Mouse (Mus musculus) ES-E14 (cell line): ENCODE measurements around the gene Zbtb20. TPM values are rescaled to one million over a fixed set of nuclear protein-coding genes. Genes with fewer than 3 reads are reported as not detected.

Source experiments
- DNase-seq: peaks from one replicate; pipeline ENCODE4 v3.0.0-alpha.2; 2013; ENCODE audit warnings: low read depth, low spot score
- H3K27ac ChIP-seq: 2 replicates; pipeline ENCODE4 v1.5.1; 2012; ENCODE audit warnings: low read depth, mild to moderate bottlenecking, low read length, moderate library complexity, mixed read lengths; ENCODE audit not compliant: poor library complexity, insufficient read depth, severe bottlenecking
- H3K36me3 ChIP-seq: 2 replicates; pipeline ENCODE4 v1.6.1; 2012; ENCODE audit warnings: mild to moderate bottlenecking, low read length, moderate library complexity, mixed read lengths; ENCODE audit not compliant: control insufficient read depth, poor library complexity, insufficient read depth, severe bottlenecking
- H3K4me1 ChIP-seq, 2 experiments: fragments of 150-350 bp in 1 of 2; sonication (generic) in 1 of 2; 2 replicates each; pipeline ENCODE4 v1.6.1; 2012; ENCODE audit warnings: low read length in 2 of 2, mild to moderate bottlenecking in 1 of 2, mixed read lengths in 1 of 2; ENCODE audit not compliant: control insufficient read depth in 2 of 2, insufficient read depth in 2 of 2, poor library complexity in 1 of 2
- H3K4me3 ChIP-seq, 2 experiments: fragments of 150-350 bp in 1 of 2; sonication (generic) in 1 of 2; 2 replicates each; pipeline ENCODE4 v1.5.1; 2012; ENCODE audit warnings: low read length in 2 of 2, low read depth in 1 of 2, mild to moderate bottlenecking in 1 of 2, mixed read lengths in 1 of 2; ENCODE audit not compliant: insufficient read depth in 1 of 2, poor library complexity in 1 of 2, severe bottlenecking in 1 of 2
- H3K9ac ChIP-seq: 2 replicates; pipeline ENCODE4 v1.6.1; 2012; ENCODE audit warnings: low read depth, mild to moderate bottlenecking, low read length, mixed read lengths; ENCODE audit not compliant: poor library complexity, insufficient read depth, severe bottlenecking
- H3K9me3 ChIP-seq: fragments of 150-350 bp; sonication (generic); 2 replicates; pipeline ENCODE4 v1.6.1; 2012; ENCODE audit warnings: low read depth, mild to moderate bottlenecking, low read length; ENCODE audit not compliant: control insufficient read depth, insufficient read depth
- CHD2 ChIP-seq: IDR thresholded peaks from 2 replicates; pipeline ENCODE4 v1.6.1; 2014; ENCODE audit warnings: mild to moderate bottlenecking, low read depth, low read length, inconsistent platforms
- HCFC1 ChIP-seq: IDR thresholded peaks from 2 replicates; pipeline ENCODE4 v1.6.1; 2012; ENCODE audit warnings: low read length, inconsistent platforms, borderline replicate concordance; ENCODE audit not compliant: insufficient read depth
- MAFK ChIP-seq: IDR thresholded peaks from 2 replicates; pipeline ENCODE4 v1.6.1; 2014; ENCODE audit warnings: mild to moderate bottlenecking, low read depth, low read length, inconsistent platforms; ENCODE audit not compliant: insufficient read depth
- ZC3H11A ChIP-seq: IDR thresholded peaks from 2 replicates; pipeline ENCODE4 v1.6.1; 2012; ENCODE audit warnings: low read depth, mild to moderate bottlenecking, inconsistent platforms, low read length, borderline replicate concordance
- ZNF384 ChIP-seq: IDR thresholded peaks from 2 replicates; pipeline ENCODE4 v1.6.1; 2012; ENCODE audit warnings: low read depth, low read length, inconsistent platforms
- in situ Hi-C, 2 experiments: fragments of 600-800 bp; cut with MboI; formaldehyde crosslinking; loops; one replicate each; pipeline ENCODE4 v1.15.1; 2025; ENCODE audit warnings: low sequenced_read_pairs in 2 of 2, inconsistent platforms in 1 of 2; ENCODE audit not compliant: unreplicated experiment in 2 of 2
- total RNA-seq: library from RNA; depleted of rRNA; stranded (reverse); fragments of 300-350 nt; gene quantifications from 2 replicates; pipeline ENCODE4 v1.2.3, GENCODE M21; 2012

Zbtb20 gene
- total RNA-seq, 1 experiment: 4.0 TPM

- no peak for DNase-seq
- no peak overlapping the region for H3K27ac ChIP-seq
These were observed 580.9 kb downstream of the Zbtb20 start for GRCm38 (mm10) chr16:43456446-43457172.

DNA sequence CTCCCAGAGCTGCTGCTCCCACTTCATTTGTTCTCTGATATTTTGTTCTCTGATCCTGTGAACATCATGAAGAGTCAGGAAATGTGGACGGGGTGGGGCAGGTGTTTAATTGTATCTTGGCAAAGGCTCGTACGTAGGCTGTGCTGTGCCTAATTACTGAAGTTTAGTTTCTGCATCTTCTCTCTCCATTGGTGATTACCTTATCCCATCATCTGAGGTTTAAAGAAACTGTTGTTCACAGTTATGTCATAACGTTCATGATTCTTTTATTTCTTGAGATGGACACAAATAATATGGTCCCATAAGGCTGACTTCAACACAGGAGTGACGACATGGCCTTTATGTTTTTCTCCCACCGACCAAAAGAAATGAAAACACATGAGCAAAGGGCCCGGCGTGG lies 582.1 kb downstream of the Zbtb20 start:
- Histone ChIP-seq H3K36me3 (no peaks in the 10 kb centered on the region), H3K27ac (no peak overlapping the region), H3K4me3 (no peak overlapping the region), H3K9me3 (no peaks in the 10 kb centered on the region), H3K4me1 (no peaks in the 10 kb centered on the region), H3K9ac (no peak overlapping the region)
- DNase-seq: no peak
- no peak for TF ChIP-seq HCFC1
- no peak for TF ChIP-seq ZC3H11A
- TF ChIP-seq ZNF384: no peak
- TF ChIP-seq CHD2: no peak
- no peak for TF ChIP-seq MAFK
- in situ Hi-C loops: no loop called here

More at GRCm38 (mm10) chr16:43456446-43457172, 580.9 kb downstream of the Zbtb20 start:
- no peaks in the 10 kb centered on the region for H3K4me1 ChIP-seq
- in situ Hi-C loops: no loop called here
- no peaks in the 10 kb centered on the region for H3K36me3 ChIP-seq
- no peak overlapping the region for H3K9ac ChIP-seq
- H3K9me3 ChIP-seq: no peaks in the 10 kb centered on the region
- H3K4me3 ChIP-seq: no peak overlapping the region
- TF ChIP-seq MAFK (no peak), HCFC1 (no peak), CHD2 (no peak), ZNF384 (no peak), ZC3H11A (no peak)

DNA sequence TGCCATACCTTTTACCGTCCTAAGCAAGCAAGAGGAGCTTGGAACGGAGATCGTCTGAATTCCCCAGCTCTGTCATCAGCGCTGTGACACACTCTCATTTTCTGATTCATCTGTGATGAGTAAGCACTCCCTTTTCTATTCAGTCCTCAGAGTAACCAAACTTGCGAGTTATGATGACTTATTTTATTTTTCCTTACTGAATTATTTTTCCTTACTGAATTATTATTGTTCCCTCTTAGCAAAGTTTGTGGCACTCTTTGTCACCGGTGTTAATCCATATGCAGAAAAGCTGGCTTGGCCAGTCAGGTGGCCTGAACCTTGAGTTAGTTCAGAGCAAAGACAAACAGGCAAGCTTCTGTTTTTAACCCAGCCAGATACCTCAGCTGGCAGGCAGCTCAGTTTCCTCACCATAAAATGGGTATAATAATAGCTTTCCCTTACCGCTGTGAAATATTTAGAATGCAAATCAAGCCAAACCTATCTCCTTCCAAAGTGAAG lies 583.1 kb downstream of the Zbtb20 start:
- TF ChIP-seq ZNF384 (no peak), MAFK (no peak), HCFC1 (no peak), CHD2 (no peak), ZC3H11A (no peak)
- no peaks in the 10 kb centered on the region for H3K4me1 ChIP-seq
- no peaks in the 10 kb centered on the region for H3K9me3 ChIP-seq
- H3K4me3 ChIP-seq: no peak overlapping the region
- H3K9ac ChIP-seq: no peak overlapping the region
- DNase-seq: no peak
- no peak overlapping the region for H3K27ac ChIP-seq
- no peaks in the 10 kb centered on the region for H3K36me3 ChIP-seq
- in situ Hi-C loops: no loop called here

DNA sequence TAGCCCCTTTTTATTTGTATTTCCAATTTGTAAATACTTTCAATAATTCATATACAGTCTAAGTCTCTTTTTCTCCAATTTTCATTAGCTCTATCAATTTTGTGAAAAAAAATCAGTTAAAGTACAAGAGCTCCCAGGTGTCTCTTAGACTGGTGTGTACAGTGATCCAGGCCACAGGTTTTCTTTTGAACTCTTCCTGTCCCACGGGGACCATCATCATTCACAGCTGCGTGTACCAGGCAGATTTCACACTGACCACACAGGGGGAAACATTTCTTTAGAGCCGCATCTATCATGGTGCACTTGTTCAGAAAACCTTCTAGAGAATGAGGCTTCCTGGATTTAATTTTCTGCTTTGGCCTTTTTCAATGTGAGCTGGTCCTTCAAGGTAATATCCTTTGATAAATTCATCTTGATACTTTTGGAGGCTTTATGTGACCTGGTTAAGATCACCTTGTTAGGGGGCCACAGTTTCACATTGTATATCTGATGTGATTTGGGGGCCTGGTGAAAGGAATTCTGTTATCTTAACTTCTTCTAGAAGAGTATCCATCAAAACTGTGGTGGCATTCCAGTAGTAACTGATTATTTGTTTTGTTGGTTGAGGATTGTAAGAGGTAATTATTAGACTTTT lies 586.2 kb downstream of the Zbtb20 start:
- no peak overlapping the region for H3K27ac ChIP-seq
- no peak overlapping the region for H3K9ac ChIP-seq
- no peaks in the 10 kb centered on the region for H3K36me3 ChIP-seq
- H3K4me1 ChIP-seq: peaks cover 0 to 4% of the 10 kb centered on the region in 2 experiments; a peak in 1 of 4 replicates
- in situ Hi-C loops: no loop called here
- DNase-seq: no peak
- H3K9me3 ChIP-seq: no peaks in the 10 kb centered on the region
- no peak overlapping the region for H3K4me3 ChIP-seq
- TF ChIP-seq HCFC1 (no peak), MAFK (no peak), CHD2 (no peak), ZC3H11A (no peak), ZNF384 (no peak)
